Mouse (Mus musculus) spleen, adult 2 months (tissue): ENCODE measurements around the gene Rhbdl3.

Experiments
- CTCF ChIP-seq: fragments of 200-500 bp; IDR thresholded peaks from 2 replicates; pipeline ENCODE4 v1.5.1; 2011; ENCODE audit warnings: mild to moderate bottlenecking, inconsistent platforms; ENCODE audit not compliant: insufficient read depth, insufficient read length, insufficient replicate concordance; ENCODE audit errors: extremely low read depth
- POLR2A ChIP-seq: fragments of 200-500 bp; IDR thresholded peaks from 2 replicates; pipeline ENCODE4 v1.6.1; 2011; ENCODE audit warnings: low read depth, low read length, inconsistent platforms

DNA sequence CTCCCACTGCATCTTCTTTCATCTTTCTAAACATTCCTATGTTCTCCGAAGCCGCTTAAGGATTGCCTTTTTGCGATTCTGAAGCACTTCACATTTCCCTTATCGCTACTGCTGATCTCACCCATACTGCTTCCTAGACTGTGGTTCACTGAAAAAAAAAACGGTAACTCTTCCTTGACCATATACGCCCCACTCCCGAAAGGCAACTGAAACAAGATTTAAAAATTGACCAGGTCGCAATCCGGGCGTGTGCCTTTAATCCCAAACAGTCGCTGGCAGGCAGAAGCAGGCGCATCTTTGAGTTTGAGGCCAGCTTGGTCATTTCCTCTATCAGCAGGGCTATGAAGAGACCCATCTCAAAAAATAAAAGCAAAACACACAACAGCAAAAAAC is 81.9 kb downstream of the Rhbdl3 start:
- TF ChIP-seq CTCF, result no peak
- no peak for TF ChIP-seq POLR2A
